Mouse (Mus musculus) erythroblast, embryonic 14.5 days (primary cell): ENCODE data around the gene Adam21. TPM values are rescaled to one million over a fixed set of nuclear protein-coding genes. Genes with fewer than 3 reads are reported as not detected.
A peak's percentile ranks its signal among the peaks of the same experiment; 100 is the strongest.
"Not testable (repeated sequence)": the region's sequence is repeated elsewhere in the genome, so short reads cannot be mapped to it uniquely, and the experiment has no call there.

Experiments
- H3K27me3 ChIP-seq: 2 replicates; pipeline ENCODE4 v1.6.1; 2012; ENCODE audit warnings: inconsistent platforms; ENCODE audit not compliant: control insufficient read depth
- H3K36me3 ChIP-seq: 2 replicates; pipeline ENCODE4 v1.6.1; 2012; ENCODE audit warnings: mild to moderate bottlenecking, inconsistent platforms; ENCODE audit not compliant: control insufficient read depth
- H3K4me1 ChIP-seq: 2 replicates; pipeline ENCODE4 v1.6.1; 2012; ENCODE audit warnings: inconsistent platforms; ENCODE audit not compliant: control insufficient read depth
- H3K4me3 ChIP-seq: replicated peaks from 2 replicates; pipeline ENCODE3; 2012; ENCODE audit warnings: moderate library complexity, mild to moderate bottlenecking, inconsistent platforms
- H3K9me3 ChIP-seq: 2 replicates; pipeline ENCODE4 v1.6.1; 2012; ENCODE audit warnings: low read length, inconsistent platforms, mixed read lengths; ENCODE audit not compliant: control insufficient read depth
- GATA1 ChIP-seq: IDR thresholded peaks from 2 replicates; pipeline ENCODE4 v1.6.1; 2012; ENCODE audit warnings: low read length, inconsistent platforms, mixed read lengths
- TAL1 ChIP-seq: IDR thresholded peaks from 3 replicates; pipeline ENCODE4 v1.6.1; 2012; ENCODE audit warnings: low read length, inconsistent platforms, mixed read lengths
- polyA plus RNA-seq: library from polyadenylated mRNA; stranded (reverse); fragments of >175 nt; gene quantifications from 2 replicates; pipeline ENCODE4 v1.2.3, GENCODE M21; 2012

Adam21 gene
- polyA plus RNA-seq, 1 experiment, result not detected

- no peaks in the 10 kb centered on the region for H3K36me3 ChIP-seq
- H3K4me3 ChIP-seq, result no peak overlapping the region
- TF ChIP-seq GATA1 (no peak), TAL1 (no peak)
- no peaks in the 10 kb centered on the region for H3K27me3 ChIP-seq
- no peaks in the 10 kb centered on the region for H3K9me3 ChIP-seq
- H3K4me1 ChIP-seq, result no peaks in the 10 kb centered on the region
Measured at GRCm38 (mm10) chr12:81549286-81549685, 19.0 kb downstream of the Adam21 start.

- TF ChIP-seq GATA1, result no peak
- TF ChIP-seq TAL1, result no peak
- no peaks in the 10 kb centered on the region for H3K9me3 ChIP-seq
- H3K4me1 ChIP-seq, result no peaks in the 10 kb centered on the region
- no peaks in the 10 kb centered on the region for H3K36me3 ChIP-seq
- H3K4me3 ChIP-seq, result no peak overlapping the region
- no peaks in the 10 kb centered on the region for H3K27me3 ChIP-seq
Measured at GRCm38 (mm10) chr12:81547163-81547562, 21.1 kb downstream of the Adam21 start.

- peak overlapping the region; percentile 69 for H3K4me3 ChIP-seq
- no peaks in the 10 kb centered on the region for H3K9me3 ChIP-seq
- peaks cover 23% of the 10 kb centered on the region for H3K4me1 ChIP-seq
- TF ChIP-seq GATA1 (no peak), TAL1 (no peak)
- no peaks in the 10 kb centered on the region for H3K36me3 ChIP-seq
- H3K27me3 ChIP-seq, result no peaks in the 10 kb centered on the region
Measured at GRCm38 (mm10) chr12:81533029-81533419, 35.2 kb downstream of the Adam21 start.

GRCm38 (mm10) chr12:81532316-81533028 is 35.8 kb downstream of the Adam21 start, which contains the start of the genes Gm20498 and Synj2bp:
Gene Gm20498, minus strand, starts transcription at chr12:81532905.
Gene Synj2bp, minus strand, starts transcription at chr12:81532911.
- no peaks in the 10 kb centered on the region for H3K36me3 ChIP-seq
- H3K9me3 ChIP-seq, result no peaks in the 10 kb centered on the region
- peak within 1 kb of the TSS; percentile 69 for H3K4me3 ChIP-seq
- H3K4me1 ChIP-seq, result peaks cover 23% of the 10 kb centered on the region
- no peaks in the 10 kb centered on the region for H3K27me3 ChIP-seq
- TF ChIP-seq TAL1, result no peak
- TF ChIP-seq GATA1, result no peak

- not testable (repeated sequence) for H3K27me3 ChIP-seq, H3K36me3 ChIP-seq, H3K9me3 ChIP-seq, H3K4me3 ChIP-seq
- H3K4me1 ChIP-seq, result peaks cover 23% of the 10 kb centered on the region
Measured at GRCm38 (mm10) chr12:81530587-81530986, 37.7 kb downstream of the Adam21 start.

Other genes starting within 250 kb of the Adam21 start
- 0.01 TPM in 1 of 2 replicates, not detected in the other for gene Slc8a3, start 235.3 kb downstream of the Adam21 start, polyA plus RNA-seq
- not detected in 2 replicates for gene Gm4787, start 189.0 kb downstream of the Adam21 start, polyA plus RNA-seq
- not detected in 2 replicates for gene Adam4, start 146.5 kb downstream of the Adam21 start, polyA plus RNA-seq
- 0.68 and 2.5 TPM in 2 replicates for gene Cox16, start 83.3 kb downstream of the Adam21 start, polyA plus RNA-seq
- 1.8 and 3.2 TPM in 2 replicates for gene Gm20498, start 35.6 kb downstream of the Adam21 start, polyA plus RNA-seq
- gene Synj2bp, start 35.6 kb downstream of the Adam21 start, polyA plus RNA-seq, result 0.27 and 0.50 TPM in 2 replicates
- gene Med6, start 26.5 kb upstream of the Adam21 start, polyA plus RNA-seq, result 0.29 and 0.91 TPM in 2 replicates
- gene Ttc9, start 62.8 kb upstream of the Adam21 start, polyA plus RNA-seq, result not detected in 2 replicates
- gene Map3k9, start 212.7 kb upstream of the Adam21 start, polyA plus RNA-seq, result not detected in 2 replicates